In genomic region chr7:25267301-25267750, GRCm38 (mm10) we compare ENCODE assay signal across 8 mouse cellular contexts. TPM values are rescaled to one million over a fixed set of nuclear protein-coding genes. Genes with fewer than 3 reads are reported as not detected.
DNase-seq lines count a peak whose midpoint lies in the region; ATAC-seq and TF ChIP-seq lines count a peak whose summit lies in the region.

TSS of gene Cic (plus strand) at chr7:25267704.

- no peaks in the 10 kb centered on the region for H3K9me3 ChIP-seq in embryonic facial prominence, embryonic 12.5 days
- H3K9me3 ChIP-seq in intestine, postnatal 0 days (ENCODE audit: control insufficient read depth), result no peaks in the 10 kb centered on the region
- no peaks in the 10 kb centered on the region for H3K9me3 ChIP-seq in midbrain, embryonic 10.5 days (replicated peaks)

- peak within 1 kb of the TSS; percentile 87 for H3K4me3 ChIP-seq in embryonic facial prominence, embryonic 12.5 days
- peak within 1 kb of the TSS; percentile 68 for H3K4me3 ChIP-seq in intestine, postnatal 0 days (ENCODE audit: low read depth, low read length)
- H3K4me3 ChIP-seq in midbrain, embryonic 10.5 days, result peak within 1 kb of the TSS; percentile 90

- H3K36me3 ChIP-seq in embryonic facial prominence, embryonic 12.5 days, result peaks cover 15% of the 10 kb centered on the region
- H3K36me3 ChIP-seq in intestine, postnatal 0 days (ENCODE audit: control insufficient read depth, insufficient read depth), result peaks cover 17% of the 10 kb centered on the region; the same call in 1 of the 2 replicates
- peaks cover 14% of the 10 kb centered on the region for H3K36me3 ChIP-seq in midbrain, embryonic 10.5 days

- TF ChIP-seq CTCF in intestine, postnatal 0 days (IDR thresholded peaks at IDR 0.05; ENCODE audit: low read depth), result 0 out of 2 replicates have a peak, but pooled peaks have one; percentile 6

- H3K4me1 ChIP-seq in embryonic facial prominence, embryonic 12.5 days, result peaks cover 25% of the 10 kb centered on the region
- no peaks in the 10 kb centered on the region; the same call in 1 of the 2 replicates for H3K4me1 ChIP-seq in intestine, postnatal 0 days (replicated peaks; ENCODE audit: control insufficient read depth, insufficient read depth, low read length)
- peaks cover 44% of the 10 kb centered on the region for H3K4me1 ChIP-seq in midbrain, embryonic 10.5 days

- intact Hi-C loops in left cerebral cortex, postnatal 36 days (cut with DNase I), result loop anchor here (2.0 kb wide), 1 partner anchor 17 kb away; the partner anchor contains the start of gene Erf

- H3K27me3 ChIP-seq in embryonic facial prominence, embryonic 12.5 days, result no peaks in the 10 kb centered on the region
- H3K27me3 ChIP-seq in intestine, postnatal 0 days (replicated peaks; ENCODE audit: control insufficient read depth, insufficient read depth, low read length), result no peaks in the 10 kb centered on the region
- H3K27me3 ChIP-seq in midbrain, embryonic 10.5 days (ENCODE audit: low read depth, poor library complexity, severe bottlenecking), result peaks cover 6% of the 10 kb centered on the region; the same call in 1 of the 2 replicates

- ATAC-seq in embryonic facial prominence, embryonic 12.5 days (ENCODE audit: insufficient number of reproducible peaks, insufficient read depth, low FRiP score, low TSS enrichment), result peak; percentile 74
- ATAC-seq in granulocyte monocyte progenitor cell, adult 5-6 weeks (replicated peaks; ENCODE audit: poor library complexity, severe bottlenecking), result peak; percentile 69
- ATAC-seq in intestine, postnatal 0 days, result peak; percentile 87

- peak; percentile 100 for DNase-seq in 416B (ENCODE audit: low read depth)
- peak; percentile 94 for DNase-seq in adrenal gland, postnatal 25 days
- DNase-seq in left cerebral cortex, postnatal 36 days (ENCODE audit: low spot score in 2 of 2), result peak; percentile 99
- peak; percentile 99 for DNase-seq in midbrain, embryonic 10.5 days (ENCODE audit: low spot score)
- peak; percentile 99 for DNase-seq in spleen, adult 12 weeks (ENCODE audit: low spot score)

- peak within 1 kb of the TSS; percentile 84 for H3K4me2 ChIP-seq in embryonic facial prominence, embryonic 12.5 days (replicated peaks)
- peak within 1 kb of the TSS; percentile 72 for H3K4me2 ChIP-seq in intestine, postnatal 0 days (replicated peaks; ENCODE audit: low read depth)

- peak within 1 kb of the TSS; percentile 81 for H3K9ac ChIP-seq in embryonic facial prominence, embryonic 12.5 days
- peak within 1 kb of the TSS; percentile 77 for H3K9ac ChIP-seq in intestine, postnatal 0 days (ENCODE audit: low read depth, low read length)

- peak within 1 kb of the TSS; percentile 85 for H3K27ac ChIP-seq in embryonic facial prominence, embryonic 12.5 days
- H3K27ac ChIP-seq in intestine, postnatal 0 days (ENCODE audit: low read depth, low read length), result peak within 1 kb of the TSS; percentile 87
- peak within 1 kb of the TSS; percentile 97 for H3K27ac ChIP-seq in midbrain, embryonic 10.5 days (replicated peaks)

- WGBS in embryonic facial prominence, embryonic 12.5 days, result under 1% methylated on average over 29 of the region's 29 CpGs
- WGBS in intestine, postnatal 0 days, result under 1% methylated on average over 29 of the region's 29 CpGs
- WGBS in midbrain, embryonic 10.5 days, result under 1% methylated on average over 29 of the region's 29 CpGs

RNA-seq across cellular contexts. Expression of gene Cic, which starts in this region (rescaled TPM):
- 134 and 146 TPM in 2 replicates for total RNA-seq in adrenal gland, postnatal 25 days (2021)
- 45.7 and 47.0 TPM in 2 replicates for polyA plus RNA-seq in embryonic facial prominence, embryonic 12.5 days (2016; fragmentation: Nextera tagmentation; extraction: Ambion mirVana)
- total RNA-seq in granulocyte monocyte progenitor cell, adult 5-6 weeks (2014; fragmentation: Nextera tagmentation), result 130 and 136 TPM in 2 replicates
- total RNA-seq in granulocyte monocyte progenitor cell, adult 5-6 weeks (2017), result 25.1 and 31.3 TPM in 2 replicates
- 17.2 and 21.7 TPM in 2 replicates for polyA plus RNA-seq in intestine, postnatal 0 days (2015; fragmentation: Nextera tagmentation; extraction: Ambion mirVana)
- 100 to 1,000 TPM; 206 to 234 TPM for total RNA-seq in left cerebral cortex, postnatal 36 days (2021)
- 18.5 and 21.7 TPM in 2 replicates for polyA plus RNA-seq in midbrain, embryonic 10.5 days (2016; fragmentation: Nextera tagmentation; extraction: Ambion mirVana)

Comparison
In these comparisons a context has a peak if more than half of its experiments do, and no peak if none do; other contexts are left out.
1. Peak in every context shown above with its lines: DNase-seq, ATAC-seq, H3K4me3 ChIP-seq and H3K27ac ChIP-seq.